In the genomic region with DNA sequence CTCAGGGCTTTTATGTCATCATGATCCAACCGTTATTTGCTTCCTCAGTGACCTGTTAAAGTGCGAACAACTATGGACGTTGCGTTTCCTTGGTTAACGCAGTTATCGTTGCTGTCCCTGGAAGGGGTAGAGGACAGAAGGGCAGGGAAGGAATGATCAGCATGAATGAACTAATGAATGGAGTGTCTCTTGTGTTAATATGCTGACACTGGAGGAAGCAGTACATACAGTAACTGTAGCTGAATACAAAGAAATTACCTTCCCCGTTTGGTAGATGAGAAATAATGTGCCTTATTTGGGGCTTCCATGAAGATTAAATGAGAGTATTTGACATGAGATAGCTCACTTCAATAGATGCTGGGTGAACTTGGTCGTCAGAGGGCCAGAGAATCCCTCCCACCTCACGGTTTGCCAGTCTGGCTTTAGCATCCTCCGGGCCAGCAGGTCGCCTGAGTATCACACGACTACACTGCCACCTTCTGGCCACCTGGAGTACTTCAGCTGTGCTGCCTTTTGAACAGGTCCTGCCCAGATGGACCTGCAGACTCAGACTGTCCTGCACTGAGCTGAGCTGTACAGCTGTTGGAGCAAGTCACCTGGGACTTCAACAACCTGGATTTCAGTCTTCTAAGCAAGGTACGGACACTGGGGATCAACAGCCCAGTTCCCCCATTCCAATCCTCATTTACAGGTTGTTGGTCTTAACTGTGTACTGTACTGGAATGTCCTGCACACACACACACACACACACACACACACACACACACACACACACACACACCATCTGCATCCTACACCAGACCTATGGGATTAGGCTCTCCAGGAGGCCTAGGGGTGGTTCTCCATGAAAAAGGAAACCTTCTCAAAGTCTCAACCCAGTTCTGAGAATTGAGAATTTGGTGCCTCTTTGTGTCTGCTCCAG, we compare ENCODE assay signal across 8 mouse cellular contexts. TPM values are rescaled to one million over a fixed set of nuclear protein-coding genes. Genes with fewer than 3 reads are reported as not detected.
DNase-seq lines count a peak whose midpoint lies in the region; ATAC-seq and TF ChIP-seq lines count a peak whose summit lies in the region.

No protein-coding gene starts in this region.

- WGBS in intestine, embryonic 14.5 days, result 48% methylated on average over 13 of the region's 13 CpGs
- WGBS in midbrain, embryonic 11.5 days, result 49% methylated on average over 13 of the region's 13 CpGs

- H3K4me1 ChIP-seq in cortical plate, adult 2 months (ENCODE audit: control insufficient read depth, insufficient read depth, low read length), result peaks cover 3% of the 10 kb centered on the region
- no peaks in the 10 kb centered on the region for H3K4me1 ChIP-seq in intestine, embryonic 14.5 days (replicated peaks; ENCODE audit: control insufficient read depth, insufficient read depth, low read length)
- H3K4me1 ChIP-seq in midbrain, embryonic 11.5 days (ENCODE audit: control insufficient read depth, insufficient read depth, low read length), result no peaks in the 10 kb centered on the region

- no peak overlapping the region for H3K27ac ChIP-seq in cortical plate, adult 2 months (ENCODE audit: insufficient read depth, low read length)
- H3K27ac ChIP-seq in intestine, embryonic 14.5 days (ENCODE audit: low read depth), result no peak overlapping the region
- H3K27ac ChIP-seq in midbrain, embryonic 11.5 days (ENCODE audit: low read depth, low read length), result no peak overlapping the region

- H3K36me3 ChIP-seq in intestine, embryonic 14.5 days (ENCODE audit: control insufficient read depth, insufficient read depth, low read length), result no peaks in the 10 kb centered on the region
- no peaks in the 10 kb centered on the region for H3K36me3 ChIP-seq in midbrain, embryonic 11.5 days (ENCODE audit: control insufficient read depth, insufficient read depth, low read length)

- TF ChIP-seq POLR2A in cortical plate, adult 2 months (IDR thresholded peaks at IDR 0.05; ENCODE audit: extremely low read depth, insufficient read depth, low read length), result no peak

- H3K4me2 ChIP-seq in intestine, embryonic 14.5 days (ENCODE audit: low read length), result no peak overlapping the region
- H3K4me2 ChIP-seq in midbrain, embryonic 11.5 days, result no peak overlapping the region

- peak; percentile 89 for DNase-seq in adipocyte (ENCODE audit: low spot score)
- DNase-seq in gastrocnemius, postnatal 10 days, result peak; percentile 90
- DNase-seq in intestine, embryonic 14.5 days (ENCODE audit: low spot score), result peak; percentile 95
- peak; percentile 38 to 92 for DNase-seq in left cerebral cortex, adult 9 months (ENCODE audit: low spot score in 2 of 2)
- DNase-seq in midbrain, embryonic 11.5 days (ENCODE audit: low spot score, missing footprints), result peak; percentile 99
- DNase-seq in right cerebral cortex, postnatal 4 days, result peak; percentile 86
- DNase-seq in urinary bladder, postnatal 4 days (ENCODE audit: low spot score in 2 of 2), result peak; percentile 74 to 87

- H3K27me3 ChIP-seq in intestine, embryonic 14.5 days (replicated peaks; ENCODE audit: control insufficient read depth, insufficient read depth, low read length), result no peaks in the 10 kb centered on the region
- no peaks in the 10 kb centered on the region for H3K27me3 ChIP-seq in midbrain, embryonic 11.5 days (ENCODE audit: control insufficient read depth, insufficient read depth, low read length)

- H3K9me3 ChIP-seq in intestine, embryonic 14.5 days (ENCODE audit: control insufficient read depth, low read length), result no peaks in the 10 kb centered on the region
- no peaks in the 10 kb centered on the region for H3K9me3 ChIP-seq in midbrain, embryonic 11.5 days (ENCODE audit: control insufficient read depth, low read length)

- peak; percentile 74 for ATAC-seq in intestine, embryonic 14.5 days (replicated peaks; ENCODE audit: low FRiP score, low TSS enrichment, low read depth)
- peak; percentile 85 for ATAC-seq in midbrain, embryonic 11.5 days (ENCODE audit: low FRiP score)

- H3K4me3 ChIP-seq in cortical plate, adult 2 months (ENCODE audit: insufficient read depth, low read length), result no peak overlapping the region
- H3K4me3 ChIP-seq in intestine, embryonic 14.5 days (ENCODE audit: low read depth, low read length), result no peak overlapping the region
- H3K4me3 ChIP-seq in midbrain, embryonic 11.5 days (ENCODE audit: low read depth, low read length), result no peak overlapping the region

- peak; percentile 97 for TF ChIP-seq CTCF in cortical plate, adult 2 months (IDR thresholded peaks at IDR 0.05; ENCODE audit: extremely low read depth, insufficient read depth, low read length)

- H3K9ac ChIP-seq in intestine, embryonic 14.5 days (ENCODE audit: low read length), result no peak overlapping the region
- H3K9ac ChIP-seq in midbrain, embryonic 11.5 days (ENCODE audit: low read length), result no peak overlapping the region

RNA-seq across cellular contexts. Expression of a gene that starts 56.2 kb away (rescaled TPM):
- polyA plus RNA-seq in cortical plate, adult 2 months (2012; rRNA removed), result 44.7 and 48.2 TPM in 2 replicates
- 100 to 1,000 TPM; 123 to 128 TPM for total RNA-seq in gastrocnemius, postnatal 10 days (2021)
- 127 and 129 TPM in 2 replicates for polyA plus RNA-seq in intestine, embryonic 14.5 days (2014; fragmentation: Nextera tagmentation; extraction: Ambion mirVana)
- polyA plus RNA-seq in midbrain, embryonic 11.5 days (2014; fragmentation: Nextera tagmentation; extraction: Ambion mirVana), result 45.3 and 52.8 TPM in 2 replicates
